Mouse (Mus musculus) splenic B cell, adult 2 months (primary cell): ENCODE data around the gene Cyth4.

Source experiments
- DNase-seq: peaks from one replicate; pipeline ENCODE4 v3.0.0-alpha.2; 2011; ENCODE audit warnings: low read depth, low spot score
- H3K27me3 ChIP-seq: 2 replicates; pipeline ENCODE4 v1.6.1; 2012; ENCODE audit warnings: mild to moderate bottlenecking, low read length, moderate library complexity, mixed read lengths; ENCODE audit not compliant: control insufficient read depth, poor library complexity, insufficient read depth, severe bottlenecking
- H3K36me3 ChIP-seq: 2 replicates; pipeline ENCODE4 v1.6.1; 2012; ENCODE audit warnings: mild to moderate bottlenecking, low read length, moderate library complexity, mixed read lengths; ENCODE audit not compliant: control insufficient read depth, poor library complexity, insufficient read depth, severe bottlenecking

Gene Cyth4

GRCm38 (mm10) chr15:78596914-78597313 is at the start of gene Cyth4:
Cyth4 (plus strand) TSS chr15:78597047.
- Histone ChIP-seq H3K27me3 (no peaks in the 10 kb centered on the region), H3K36me3 (no peaks in the 10 kb centered on the region; the same call in 1 of the 2 replicates)
- peak; percentile 77 for DNase-seq

- Histone ChIP-seq H3K36me3 (no peaks in the 10 kb centered on the region), H3K27me3 (no peaks in the 10 kb centered on the region)
- peak; percentile 73 for DNase-seq
Measured at GRCm38 (mm10) chr15:78547415-78548335, 49.2 kb upstream of the Cyth4 start.

GRCm38 (mm10) chr15:78548336-78548665 is 48.5 kb upstream of the Cyth4 start:
- Histone ChIP-seq H3K36me3 (no peaks in the 10 kb centered on the region), H3K27me3 (no peaks in the 10 kb centered on the region)
- no peak for DNase-seq

- Histone ChIP-seq H3K27me3 (no peaks in the 10 kb centered on the region), H3K36me3 (no peaks in the 10 kb centered on the region)
- DNase-seq = no peak
Measured at GRCm38 (mm10) chr15:78548711-78549110, 48.1 kb upstream of the Cyth4 start.

GRCm38 (mm10) chr15:78549189-78549734 is 47.6 kb upstream of the Cyth4 start:
- Histone ChIP-seq H3K36me3 (no peaks in the 10 kb centered on the region), H3K27me3 (no peaks in the 10 kb centered on the region)
- no peak for DNase-seq

- Histone ChIP-seq H3K27me3 (no peaks in the 10 kb centered on the region), H3K36me3 (no peaks in the 10 kb centered on the region)
- no peak for DNase-seq
Measured at GRCm38 (mm10) chr15:78554545-78555313, 42.1 kb upstream of the Cyth4 start.

GRCm38 (mm10) chr15:78557693-78558535 is 38.9 kb upstream of the Cyth4 start:
- 0 out of 2 replicates have a peak, but pooled peaks cover 1% of the 10 kb centered on the region for H3K36me3 ChIP-seq
- H3K27me3 ChIP-seq = no peaks in the 10 kb centered on the region
- DNase-seq = no peak

GRCm38 (mm10) chr15:78559141-78559979 is 37.5 kb upstream of the Cyth4 start:
- Histone ChIP-seq H3K27me3 (no peaks in the 10 kb centered on the region), H3K36me3 (0 out of 2 replicates have a peak, but pooled peaks cover 1% of the 10 kb centered on the region)
- no peak for DNase-seq

- peaks cover 14% of the 10 kb centered on the region for H3K36me3 ChIP-seq
- no peaks in the 10 kb centered on the region for H3K27me3 ChIP-seq
- no peak for DNase-seq
Measured at GRCm38 (mm10) chr15:78563344-78563743, 33.5 kb upstream of the Cyth4 start.

- no peaks in the 10 kb centered on the region for H3K27me3 ChIP-seq
- H3K36me3 ChIP-seq = peaks cover 20% of the 10 kb centered on the region
- DNase-seq = peak; percentile 83
Measured at GRCm38 (mm10) chr15:78563937-78564336, 32.9 kb upstream of the Cyth4 start.

GRCm38 (mm10) chr15:78564764-78565435 is 31.9 kb upstream of the Cyth4 start:
- DNase-seq = no peak

GRCm38 (mm10) chr15:78567608-78568120 is 29.2 kb upstream of the Cyth4 start:
- Histone ChIP-seq H3K27me3 (no peaks in the 10 kb centered on the region), H3K36me3 (peaks cover 35% of the 10 kb centered on the region)
- DNase-seq = no peak

More at GRCm38 (mm10) chr15:78564764-78565435, 31.9 kb upstream of the Cyth4 start:
- peaks cover 26% of the 10 kb centered on the region for H3K36me3 ChIP-seq
- H3K27me3 ChIP-seq = no peaks in the 10 kb centered on the region

GRCm38 (mm10) chr15:78570170-78570569 is 26.7 kb upstream of the Cyth4 start:
- no peak for DNase-seq
- Histone ChIP-seq H3K36me3 (peaks cover 32% of the 10 kb centered on the region), H3K27me3 (no peaks in the 10 kb centered on the region)
